Mouse (Mus musculus) liver, adult 2 months (tissue): ENCODE measurements around the gene Pkdrej.

Experiments used
- CTCF ChIP-seq: fragments of 200-500 bp; IDR thresholded peaks from 2 replicates; pipeline ENCODE4 v1.5.1; 2011; ENCODE audit warnings: low read depth, low read length, control low read depth
- POLR2A ChIP-seq: fragments of 200-500 bp; IDR thresholded peaks from 2 replicates; pipeline ENCODE4 v1.6.1; 2011; ENCODE audit warnings: low read length, control low read depth; ENCODE audit not compliant: insufficient read depth; ENCODE audit errors: extremely low read depth

- TF ChIP-seq POLR2A (no peak), CTCF (no peak; the same call in 1 of the 2 replicates)
These were observed 13.8 kb upstream of the Pkdrej start for GRCm38 (mm10) chr15:85835335-85835734.
